In the genomic region with DNA sequence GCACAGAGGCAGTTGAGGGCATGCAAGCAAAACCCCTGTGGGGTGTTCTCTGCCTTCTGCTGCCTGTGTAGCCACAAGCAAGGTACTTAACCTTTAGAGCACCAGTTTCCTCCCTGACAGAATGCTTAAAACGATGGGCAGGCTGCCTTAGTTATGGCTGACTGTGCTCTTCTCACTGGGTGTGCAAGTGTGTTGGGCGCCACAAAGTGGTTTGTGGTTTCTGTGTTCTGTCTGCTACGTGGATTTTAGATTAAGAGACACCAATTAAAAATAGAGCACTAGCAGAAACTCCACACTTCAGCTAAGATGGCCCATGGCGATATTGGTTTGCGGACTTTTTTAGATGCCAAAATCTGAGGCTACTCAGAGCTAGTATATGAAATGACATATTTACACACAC, we compare ENCODE assay signal across 24 mouse cellular contexts. TPM values are rescaled to one million over a fixed set of nuclear protein-coding genes. Genes with fewer than 3 reads are reported as not detected.
A peak's percentile ranks its signal among the peaks of the same experiment; 100 is the strongest.
DNase-seq lines count a peak whose midpoint lies in the region; ATAC-seq and TF ChIP-seq lines count a peak whose summit lies in the region.
"Had no signal": no experiment of that assay in that cellular context is flagged by ENCODE, and none has a peak within 500 bp of the region (broad histone marks: within the 10 kb centered on the region; RNA-seq: fewer than 3 reads in every experiment).

No protein-coding gene starts in this region.

- H3K36me3 ChIP-seq in thymus, adult 2 months (ENCODE audit: control insufficient read depth, insufficient read depth, low read length) = no peaks in the 10 kb centered on the region
- H3K36me3 ChIP-seq: intestine, embryonic 15.5 days had no signal

- H3K27me3 ChIP-seq in thymus, adult 2 months (ENCODE audit: control insufficient read depth, insufficient read depth, low read length) = no peaks in the 10 kb centered on the region; the same call in 1 of the 2 replicates
- H3K27me3 ChIP-seq: neural tube, embryonic 12.5 days had no signal

- TF ChIP-seq CTCF in thymus, adult 2 months (IDR thresholded peaks at IDR 0.05; ENCODE audit: borderline replicate concordance, control insufficient read depth, extremely low read depth, insufficient read depth, low read length, poor library complexity) = no peak

- peak; percentile 30 for DNase-seq in thymus, adult 2 months
- no peak for DNase-seq in thymus, postnatal 10 days (ENCODE audit: low spot score in 2 of 2)
- peak; percentile 34 for DNase-seq in thymus, postnatal 0 days (ENCODE audit: low spot score)
- DNase-seq in layer of hippocampus, adult 9-11 months = no peak
- DNase-seq in gastrocnemius, postnatal 36 days = no peak
- DNase-seq in left cerebral cortex, postnatal 4 days = no peak
- DNase-seq: cerebellum, adult 11-12 months; gastrocnemius, adult 2 months; heart, postnatal 10 days; kidney, adult 8-10 months; kidney, postnatal 10 days; layer of hippocampus, postnatal 36 days; liver, postnatal 0 days; retina, postnatal 1 day; right cerebral cortex, postnatal 25 days; spleen, adult 18-20 months had no signal

- no peak overlapping the region for H3K27ac ChIP-seq in thymus, adult 2 months (ENCODE audit: control insufficient read depth, insufficient read depth, low read length)
- H3K27ac ChIP-seq: forebrain, embryonic 13.5 days; gastrocnemius, adult 2 months; intestine, embryonic 15.5 days; limb, embryonic 12.5 days; macrophage; midbrain, embryonic 12.5 days; neural tube, embryonic 12.5 days had no signal

- peaks cover 25% of the 10 kb centered on the region for H3K4me1 ChIP-seq in thymus, adult 2 months (replicated peaks; ENCODE audit: control insufficient read depth, insufficient read depth, low read length)

- TF ChIP-seq POLR2A in thymus, adult 2 months (IDR thresholded peaks at IDR 0.05; ENCODE audit: control insufficient read depth, extremely low read depth, insufficient read depth, low read length, poor library complexity) = no peak

- ATAC-seq in common myeloid progenitor, adult 5-6 weeks (replicated peaks; ENCODE audit: low read depth, poor library complexity, severe bottlenecking) = peak; percentile 28
- ATAC-seq: forebrain, embryonic 13.5 days; intestine, embryonic 15.5 days; liver, postnatal 0 days; lung, postnatal 0 days had no signal

- intact Hi-C loops in gastrocnemius, postnatal 36 days (cut with DNase I) = no loop called here
- intact Hi-C loops in left cerebral cortex, postnatal 4 days (cut with DNase I) = loop anchor here (10.0 kb wide), 1 partner anchor 90 kb away; the partner anchor contains the start of genes Fkbp14 and Plekha8

- no peak overlapping the region for H3K4me3 ChIP-seq in thymus, adult 2 months (ENCODE audit: control insufficient read depth, insufficient read depth, low read length)
- H3K4me3 ChIP-seq: forebrain, embryonic 13.5 days; gastrocnemius, adult 2 months; intestine, embryonic 15.5 days; limb, embryonic 12.5 days; midbrain, embryonic 12.5 days; neural tube, embryonic 12.5 days had no signal

- WGBS in thymus, adult 2 months = 7% methylated on average over 5 of the region's 5 CpGs

RNA-seq across cellular contexts. Expression of gene Mturn, which starts 3.7 kb away (rescaled TPM):
- 14.8 and 15.6 TPM in 2 replicates for polyA plus RNA-seq in thymus, adult 2 months (2012; rRNA removed)
- total RNA-seq in common myeloid progenitor, adult 5-6 weeks (2017) = 0.39 and 1.8 TPM in 2 replicates
- polyA plus RNA-seq in thymus, postnatal 0 days (2015; fragmentation: Nextera tagmentation; extraction: Ambion mirVana) = 5.8 and 6.7 TPM in 2 replicates
- 1 to 10 TPM; 5.3 to 6.1 TPM for total RNA-seq in gastrocnemius, postnatal 36 days (2021)
- total RNA-seq in left cerebral cortex, postnatal 4 days (2021) = 100 to 1,000 TPM; 269 to 288 TPM

Comparison
In these comparisons a context has a peak if more than half of its experiments do, and no peak if none do; other contexts are left out.
1. DNase-seq: peak in thymus, adult 2 months (single experiment) and thymus, postnatal 0 days (single experiment); none in thymus, postnatal 10 days (0 of 2), layer of hippocampus, adult 9-11 months (single experiment), gastrocnemius, postnatal 36 days (0 of 2) and left cerebral cortex, postnatal 4 days (single experiment).
2. RNA of gene Mturn, which starts 3.7 kb away (total RNA-seq): 269 to 288 TPM in left cerebral cortex, postnatal 4 days; 5.3 to 6.1 TPM in gastrocnemius, postnatal 36 days and 0.39 to 1.8 TPM in common myeloid progenitor, adult 5-6 weeks; every median in the first group is over 10 times any median in the second.